Mouse (Mus musculus) embryonic facial prominence, embryonic 11.5 days (tissue): Measurements from ENCODE around the gene Bpifa5. TPM values are rescaled to one million over a fixed set of nuclear protein-coding genes. Genes with fewer than 3 reads are reported as not detected.
A peak's percentile ranks its signal among the peaks of the same experiment; 100 is the strongest.

Experiments
- ATAC-seq: fragments of 200-750 bp; cut with Nextera tagmentation; replicated peaks from 2 replicates; pipeline ENCODE4 v1.8.0; 2017; ENCODE audit warnings: low read depth; ENCODE audit not compliant: insufficient number of reproducible peaks, low FRiP score, low TSS enrichment
- DNase-seq: peaks from one replicate; pipeline ENCODE4 v3.0.0-alpha.2; 2015; ENCODE audit warnings: low spot score
- H3K27ac ChIP-seq: fragments of 300-500 bp; sonication (generic); replicated peaks from 2 replicates; pipeline ENCODE4 v1.5.1; 2014; ENCODE audit warnings: mild to moderate bottlenecking, low read depth, low read length, control low read depth
- H3K27me3 ChIP-seq: fragments of 300-500 bp; sonication (generic); 2 replicates; pipeline ENCODE4 v1.6.1; 2014; ENCODE audit warnings: mild to moderate bottlenecking, low read length, moderate library complexity, mixed read lengths; ENCODE audit not compliant: control insufficient read depth, insufficient read depth
- H3K36me3 ChIP-seq: fragments of 300-500 bp; sonication (generic); replicated peaks from 2 replicates; pipeline ENCODE4 v1.6.1; 2014; ENCODE audit warnings: low read depth, mild to moderate bottlenecking, low read length, moderate library complexity, mixed read lengths; ENCODE audit not compliant: control insufficient read depth, insufficient read depth
- H3K4me1 ChIP-seq: fragments of 300-500 bp; sonication (generic); 2 replicates; pipeline ENCODE4 v1.6.1; 2014; ENCODE audit warnings: low read length, mixed read lengths; ENCODE audit not compliant: control insufficient read depth, insufficient read depth
- H3K4me2 ChIP-seq: fragments of 300-500 bp; sonication (generic); 2 replicates; pipeline ENCODE4 v1.6.1; 2014; ENCODE audit warnings: low read depth, mild to moderate bottlenecking, control low read depth, low read length, moderate library complexity
- H3K4me3 ChIP-seq: fragments of 300-500 bp; sonication (generic); 2 replicates; pipeline ENCODE4 v1.5.1; 2014; ENCODE audit warnings: low read depth, low read length, control low read depth
- H3K9ac ChIP-seq: fragments of 300-500 bp; sonication (generic); replicated peaks from 2 replicates; pipeline ENCODE4 v1.6.1; 2014; ENCODE audit warnings: mild to moderate bottlenecking, control low read depth, low read length
- H3K9me3 ChIP-seq: fragments of 300-500 bp; sonication (generic); replicated peaks from 2 replicates; pipeline ENCODE4 v1.6.1; 2016; ENCODE audit warnings: mild to moderate bottlenecking, low read length, inconsistent platforms, mixed read lengths; ENCODE audit not compliant: control insufficient read depth
- WGBS: fragments of 180-500 bp; shearing (Covaris S2); extraction: QIAGEN DNeasy Blood & Tissue Kit; methylation state at CpG from one replicate; pipeline ENCODE4 v1.1.7; 2014; 5-methylcytosine and 5-hydroxymethylcytosine counted together
- polyA plus RNA-seq: library from polyadenylated mRNA; unstranded; fragments of >200 nt; fragmentation: Nextera tagmentation; extraction: Ambion mirVana; gene quantifications from 2 replicates; pipeline ENCODE4 v1.2.1, GENCODE M21; 2014

Gene Bpifa5
- not detected in 2 replicates for polyA plus RNA-seq

- H3K36me3 ChIP-seq, result no peaks in the 10 kb centered on the region
- ATAC-seq (no peak), DNase-seq (no peak)
- no peaks in the 10 kb centered on the region for H3K4me1 ChIP-seq
- 84% methylated on average over 8 of the region's 8 CpGs for WGBS
- H3K9me3 ChIP-seq, result no peaks in the 10 kb centered on the region
- no peak within 1 kb of the TSS for H3K4me3 ChIP-seq
- no peak within 1 kb of the TSS for H3K27ac ChIP-seq
- no peaks in the 10 kb centered on the region for H3K27me3 ChIP-seq
- H3K9ac ChIP-seq, result no peak within 1 kb of the TSS
- H3K4me2 ChIP-seq, result no peak within 1 kb of the TSS
Observed at GRCm38 (mm10) chr2:154162307-154162706, at the start of gene Bpifa5. Gene Bpifa5 (plus strand): TSS chr2:154162607.

GRCm38 (mm10) chr2:154117381-154117780 is 45.0 kb upstream of the Bpifa5 start:
- H3K9me3 ChIP-seq, result no peaks in the 10 kb centered on the region
- no peak overlapping the region for H3K27ac ChIP-seq
- no peaks in the 10 kb centered on the region for H3K27me3 ChIP-seq
- H3K36me3 ChIP-seq, result no peaks in the 10 kb centered on the region
- H3K4me3 ChIP-seq, result no peak overlapping the region
- no peak overlapping the region for H3K9ac ChIP-seq
- H3K4me2 ChIP-seq, result no peak overlapping the region
- H3K4me1 ChIP-seq, result no peaks in the 10 kb centered on the region
- 85% methylated on average over 3 of the region's 3 CpGs for WGBS
- ATAC-seq (no peak), DNase-seq (no peak)

GRCm38 (mm10) chr2:154130120-154130519 is 32.3 kb upstream of the Bpifa5 start, which contains the start of gene Bpifa3:
Gene Bpifa3 (plus strand): TSS chr2:154130336.
- Histone ChIP-seq H3K4me2 (no peak within 1 kb of the TSS), H3K9ac (no peak within 1 kb of the TSS), H3K27ac (no peak within 1 kb of the TSS), H3K4me1 (no peaks in the 10 kb centered on the region), H3K27me3 (no peaks in the 10 kb centered on the region), H3K36me3 (no peaks in the 10 kb centered on the region), H3K9me3 (no peaks in the 10 kb centered on the region), H3K4me3 (no peak within 1 kb of the TSS)
- ATAC-seq, result no peak
- no peak for DNase-seq
- WGBS, result 64% methylated on average over 2 of the region's 2 CpGs

DNA sequence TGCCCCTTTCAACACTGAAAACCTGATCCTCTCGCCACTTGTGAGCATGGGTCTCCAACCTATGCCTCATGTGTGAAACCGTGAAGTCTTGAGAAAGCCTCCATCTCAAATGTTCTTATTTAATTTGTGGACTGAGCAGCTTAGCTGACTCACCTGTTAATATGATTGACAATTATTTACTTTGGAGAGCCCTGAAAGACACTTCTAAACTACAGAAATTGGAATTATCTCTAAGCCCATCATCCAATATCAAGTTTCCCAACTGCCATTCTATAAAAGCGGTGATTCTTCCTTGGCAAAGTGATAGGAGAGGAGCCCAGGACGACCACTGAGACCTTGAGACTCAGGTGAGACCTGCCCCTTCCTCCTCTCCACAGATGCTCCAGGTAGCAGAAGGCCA is 19.8 kb upstream of the Bpifa5 start, which contains the start of gene Bpifa1:
Bpifa1 (plus strand) TSS at position 301 of the 400 bp plus-strand sequence.
- Histone ChIP-seq H3K9me3 (no peaks in the 10 kb centered on the region), H3K4me1 (no peaks in the 10 kb centered on the region), H3K4me2 (no peak within 1 kb of the TSS), H3K4me3 (no peak within 1 kb of the TSS), H3K36me3 (no peaks in the 10 kb centered on the region), H3K27ac (no peak within 1 kb of the TSS), H3K9ac (no peak within 1 kb of the TSS), H3K27me3 (no peaks in the 10 kb centered on the region)
- WGBS, result 74% methylated on average over 4 of the region's 4 CpGs
- ATAC-seq (no peak), DNase-seq (no peak)

DNA sequence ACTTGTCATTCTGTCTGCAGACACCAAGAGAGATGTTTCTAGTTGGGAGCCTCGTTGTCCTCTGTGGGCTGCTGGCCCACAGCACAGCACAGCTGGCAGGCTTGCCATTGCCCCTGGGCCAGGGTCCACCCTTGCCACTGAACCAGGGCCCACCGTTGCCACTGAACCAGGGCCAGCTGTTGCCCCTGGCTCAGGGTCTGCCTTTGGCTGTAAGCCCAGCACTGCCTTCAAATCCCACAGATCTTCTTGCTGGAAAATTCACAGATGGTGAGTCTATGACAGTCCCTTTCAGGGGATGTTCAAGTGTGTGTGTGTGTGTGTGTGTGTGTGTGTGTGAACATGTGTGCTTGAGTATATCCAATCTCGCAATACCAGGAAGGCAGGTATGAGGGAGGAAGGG is 18.7 kb upstream of the Bpifa5 start:
- Histone ChIP-seq H3K9me3 (no peaks in the 10 kb centered on the region), H3K4me3 (no peak overlapping the region), H3K4me2 (no peak overlapping the region), H3K9ac (no peak overlapping the region), H3K27ac (no peak overlapping the region), H3K36me3 (no peaks in the 10 kb centered on the region), H3K4me1 (no peaks in the 10 kb centered on the region), H3K27me3 (no peaks in the 10 kb centered on the region)
- WGBS, result 83% methylated on average over 3 of the region's 3 CpGs
- DNase-seq, result no peak
- no peak for ATAC-seq

- Histone ChIP-seq H3K9ac (no peak overlapping the region), H3K4me1 (no peaks in the 10 kb centered on the region), H3K27ac (no peak overlapping the region), H3K27me3 (no peaks in the 10 kb centered on the region), H3K36me3 (no peaks in the 10 kb centered on the region), H3K9me3 (no peaks in the 10 kb centered on the region), H3K4me2 (no peak overlapping the region), H3K4me3 (no peak overlapping the region)
- DNase-seq (no peak), ATAC-seq (no peak)
- WGBS, result 83% methylated on average over 4 of the region's 4 CpGs
Observed at GRCm38 (mm10) chr2:154147496-154147895, 14.9 kb upstream of the Bpifa5 start.

DNA sequence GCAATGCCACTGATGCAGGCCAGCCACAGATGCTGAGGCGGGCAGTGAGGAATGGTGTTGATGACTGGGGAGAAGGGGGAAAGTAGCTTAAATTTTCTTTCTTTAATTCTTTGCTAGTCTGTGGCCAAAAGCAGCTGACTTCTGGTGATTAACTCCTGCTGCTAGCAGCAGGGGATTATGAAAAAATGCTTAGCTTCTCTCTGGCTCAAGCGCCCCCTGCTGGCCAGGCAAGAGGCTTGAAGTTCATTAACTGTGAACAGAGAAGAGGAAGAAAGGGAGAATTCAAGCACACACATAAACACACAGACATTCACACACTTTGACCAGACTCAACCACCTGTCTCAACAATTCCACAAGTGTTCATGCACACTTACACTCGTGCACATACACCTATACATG is 4.0 kb upstream of the Bpifa5 start:
- Histone ChIP-seq H3K9ac (no peak overlapping the region), H3K4me1 (no peaks in the 10 kb centered on the region), H3K36me3 (no peaks in the 10 kb centered on the region), H3K27ac (no peak overlapping the region), H3K4me2 (no peak overlapping the region), H3K9me3 (no peaks in the 10 kb centered on the region), H3K27me3 (no peaks in the 10 kb centered on the region), H3K4me3 (no peak overlapping the region)
- 31% methylated on average over 3 of the region's 3 CpGs for WGBS
- no peak for ATAC-seq
- DNase-seq, result peak; percentile 62

- 87% methylated on average over 5 of the region's 5 CpGs for WGBS
- no peak overlapping the region for H3K27ac ChIP-seq
- no peak for ATAC-seq
Observed at GRCm38 (mm10) chr2:154163306-154163705, 899 bp downstream of the Bpifa5 start.

More at GRCm38 (mm10) chr2:154163306-154163705, 899 bp downstream of the Bpifa5 start:
- H3K4me2 ChIP-seq, result no peak overlapping the region
- H3K27me3 ChIP-seq, result no peaks in the 10 kb centered on the region
- no peak overlapping the region for H3K9ac ChIP-seq
- no peaks in the 10 kb centered on the region for H3K4me1 ChIP-seq
- no peak overlapping the region for H3K4me3 ChIP-seq
- H3K36me3 ChIP-seq, result no peaks in the 10 kb centered on the region
- DNase-seq, result no peak
- no peaks in the 10 kb centered on the region for H3K9me3 ChIP-seq
